In genomic region chr3:98564894-98565293, GRCm38 (mm10) we compare ENCODE assay signal across 24 mouse cellular contexts. TPM values are rescaled to one million over a fixed set of nuclear protein-coding genes. Genes with fewer than 3 reads are reported as not detected.
"Had no signal": no experiment of that assay in that cellular context is flagged by ENCODE, and none has a peak within 500 bp of the region (broad histone marks: within the 10 kb centered on the region; RNA-seq: fewer than 3 reads in every experiment).

No protein-coding gene starts in this region.

RNA-seq across cellular contexts. Expression of gene Gm10681, which starts 23.7 kb away (rescaled TPM):
- polyA plus RNA-seq: limb, embryonic 10.5 days; limb, embryonic 11.5 days; limb, embryonic 12.5 days; limb, embryonic 13.5 days; limb, embryonic 14.5 days; limb, embryonic 15.5 days; liver, adult 2 months; liver, embryonic 16.5 days; lung, adult 2 months; lung, embryonic 14.5 days; lung, embryonic 16.5 days; lung, postnatal 0 days; macrophage; midbrain, embryonic 10.5 days; midbrain, embryonic 11.5 days; midbrain, embryonic 12.5 days; midbrain, embryonic 13.5 days; midbrain, embryonic 14.5 days; midbrain, embryonic 15.5 days; midbrain, embryonic 16.5 days; midbrain, postnatal 0 days; myocyte; neural tube, embryonic 11.5 days; neural tube, embryonic 12.5 days had no signal

RNA-seq across cellular contexts. Expression of gene Hsd3b4, which starts 54.6 kb away (rescaled TPM):
- polyA plus RNA-seq: limb, embryonic 10.5 days; limb, embryonic 11.5 days; limb, embryonic 12.5 days; limb, embryonic 13.5 days; limb, embryonic 14.5 days; limb, embryonic 15.5 days; liver, adult 2 months; liver, embryonic 16.5 days; lung, adult 2 months; lung, embryonic 14.5 days; lung, embryonic 16.5 days; lung, postnatal 0 days; macrophage; midbrain, embryonic 10.5 days; midbrain, embryonic 11.5 days; midbrain, embryonic 12.5 days; midbrain, embryonic 13.5 days; midbrain, embryonic 14.5 days; midbrain, embryonic 15.5 days; midbrain, embryonic 16.5 days; midbrain, postnatal 0 days; myocyte; neural tube, embryonic 11.5 days; neural tube, embryonic 12.5 days had no signal
